Mouse (Mus musculus) lung, postnatal 14 days (tissue): ENCODE results near the gene Fbxl18.
"Not testable (repeated sequence)": the region's sequence is repeated elsewhere in the genome, so short reads cannot be mapped to it uniquely, and the experiment has no call there.

Experiments
- DNase-seq: peaks from one replicate; pipeline ENCODE4 v3.0.0; 2021

Fbxl18 gene

DNA sequence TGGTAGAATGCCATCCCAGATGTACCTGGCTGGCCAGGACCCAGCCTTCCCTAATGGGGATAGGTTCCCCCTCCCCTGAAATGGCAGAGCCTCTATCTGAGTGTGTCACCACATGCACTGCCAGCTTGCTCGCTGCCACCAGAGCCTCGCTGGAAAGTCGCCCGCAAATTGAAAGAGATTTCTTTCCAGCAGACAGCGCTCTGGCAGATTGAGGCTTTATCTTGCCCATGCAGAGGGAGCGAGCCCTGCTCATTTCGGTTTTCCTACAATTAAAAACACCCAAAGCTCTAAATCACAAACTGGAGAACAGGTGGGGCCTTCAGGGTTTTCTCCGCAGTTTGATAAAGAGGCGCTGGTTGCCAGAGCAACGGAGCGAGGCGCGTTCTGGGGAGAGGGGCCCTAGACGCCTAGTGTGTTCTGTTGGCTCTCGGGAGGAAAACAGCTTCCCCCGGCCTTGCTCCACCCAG lies 37.4 kb downstream of the Fbxl18 start:
- no peak for DNase-seq

DNA sequence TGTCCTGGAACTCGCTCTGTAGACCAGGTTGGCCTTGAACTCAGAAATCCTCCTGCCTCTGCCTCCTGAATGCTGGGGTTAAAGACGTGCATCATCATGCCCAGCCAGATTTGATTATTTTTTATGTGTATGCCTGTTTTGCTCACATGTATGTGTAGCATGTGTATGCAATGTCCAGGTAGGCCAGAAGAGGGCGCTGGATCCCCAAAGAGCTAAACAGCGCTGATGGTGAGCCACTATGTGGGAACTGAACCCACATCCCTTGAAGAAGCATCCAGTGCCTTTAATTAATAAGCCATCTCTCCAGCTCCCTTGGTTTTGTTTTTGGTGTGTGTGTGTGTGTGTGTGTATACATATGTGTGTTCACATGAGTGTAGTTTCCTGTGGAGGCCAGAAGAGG lies 38.8 kb downstream of the Fbxl18 start:
- no peak for DNase-seq

DNA sequence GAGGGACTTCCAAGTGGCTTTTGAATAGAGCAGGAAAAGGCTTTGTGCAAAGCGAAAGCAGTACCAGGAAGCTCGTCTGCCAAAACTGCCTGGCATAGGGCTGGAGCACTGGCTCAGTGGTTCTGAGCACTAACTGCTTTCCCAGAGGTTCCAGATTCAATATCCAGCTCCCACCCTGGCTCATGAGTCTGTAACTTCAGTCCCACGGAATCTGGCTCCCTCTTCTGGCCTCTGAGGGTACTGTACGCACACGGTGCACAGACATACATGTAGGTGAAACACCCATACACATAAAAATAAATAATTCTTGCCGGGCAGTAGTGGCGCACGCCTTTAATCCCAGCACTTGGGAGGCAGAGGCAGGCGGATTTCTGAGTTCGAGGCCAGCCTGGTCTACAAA lies 40.3 kb downstream of the Fbxl18 start:
- DNase-seq: peak; percentile 55

DNA sequence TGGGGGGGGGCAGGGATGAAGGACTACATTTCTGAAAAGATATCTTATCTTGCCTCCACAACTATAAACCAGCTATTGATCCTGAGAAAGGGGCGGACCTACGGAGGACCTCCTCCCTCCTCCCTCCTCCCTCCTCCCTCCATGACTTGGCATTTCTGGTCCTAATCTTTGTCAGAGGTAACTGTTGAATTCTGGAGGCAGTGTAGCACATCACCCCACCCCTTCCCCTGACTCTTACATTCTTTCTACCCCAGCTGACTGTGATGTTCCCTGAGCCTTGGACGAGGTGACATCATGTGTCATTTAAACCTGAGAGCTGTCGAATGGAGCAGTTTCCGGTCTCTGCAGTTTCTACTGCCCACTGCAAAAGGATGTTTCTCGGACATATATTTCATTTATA lies 41.6 kb downstream of the Fbxl18 start:
- no peak for DNase-seq

DNA sequence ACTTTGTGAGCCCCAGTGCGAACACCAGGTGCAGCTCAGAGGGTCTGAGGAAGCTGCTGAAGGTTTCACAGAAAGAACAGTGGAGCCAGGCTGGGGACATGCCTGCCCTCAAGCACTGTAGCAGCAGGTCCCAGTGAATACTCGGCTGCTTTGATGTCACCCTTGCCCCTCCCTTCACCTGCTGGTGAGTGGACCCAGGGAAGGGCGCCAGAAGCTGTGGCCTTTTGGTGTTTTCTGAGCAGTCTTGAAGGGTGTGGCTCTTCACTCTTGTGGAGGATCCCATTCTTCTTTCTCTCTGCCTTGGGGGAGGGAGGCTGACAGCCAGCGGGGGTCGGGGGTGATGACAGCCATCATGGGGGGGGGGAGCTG lies 43.6 kb downstream of the Fbxl18 start:
- no peak for DNase-seq

DNA sequence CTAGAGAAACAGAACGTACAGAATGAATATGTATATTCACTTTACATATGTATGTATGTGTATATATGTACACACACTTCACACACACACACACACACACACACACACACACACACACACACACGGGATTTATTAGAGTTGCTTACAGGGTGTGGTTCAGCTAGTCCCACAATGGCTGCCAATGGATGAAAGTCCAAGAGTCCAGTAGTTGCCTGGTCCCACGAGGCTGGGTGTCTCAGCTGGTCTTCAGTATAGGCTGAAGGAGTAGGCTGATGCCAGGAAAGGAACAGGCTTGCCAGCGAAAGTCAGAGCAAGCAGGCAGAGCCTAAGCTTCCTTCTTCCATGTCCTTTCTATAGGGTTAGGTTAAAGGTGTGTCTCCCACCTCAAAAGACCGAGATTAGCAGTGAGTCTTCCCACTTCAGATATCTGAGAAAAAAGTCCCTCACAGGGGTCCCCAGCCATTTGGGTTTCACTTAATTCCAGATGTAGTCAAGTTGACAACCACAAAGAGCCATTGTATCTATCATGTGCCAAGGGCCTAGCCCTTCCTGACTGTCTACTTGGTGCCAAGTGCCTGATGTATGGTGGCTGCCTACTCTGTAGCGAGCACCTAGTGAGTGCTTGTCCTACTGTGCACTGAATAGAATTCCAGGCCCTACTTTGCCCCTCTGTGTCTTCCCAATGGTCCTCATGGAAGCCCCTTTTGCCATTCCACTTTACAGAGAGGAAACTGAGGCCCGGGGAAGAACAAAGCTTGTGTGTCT lies 44.1 kb downstream of the Fbxl18 start:
- DNase-seq: no peak

DNA sequence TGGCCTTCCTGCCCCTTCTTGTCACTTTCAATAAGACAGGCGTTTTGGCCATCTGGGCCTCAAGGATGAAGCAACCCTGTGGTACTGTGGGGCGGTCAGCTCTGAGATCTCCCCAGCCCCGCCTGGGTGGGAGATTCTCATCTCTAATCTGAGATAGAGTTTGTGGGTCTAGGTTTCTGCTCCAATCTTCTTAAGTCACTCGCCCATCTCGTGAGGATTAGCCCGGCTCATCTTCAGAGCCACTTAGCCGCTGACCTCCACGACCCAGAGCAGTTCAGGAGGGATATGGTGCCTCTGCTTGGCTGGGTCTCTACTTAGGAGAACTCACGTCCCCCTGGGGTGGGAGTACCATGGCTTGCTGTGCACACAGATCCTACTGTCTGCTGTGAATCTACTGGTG lies 44.7 kb downstream of the Fbxl18 start:
- DNase-seq: no peak

DNA sequence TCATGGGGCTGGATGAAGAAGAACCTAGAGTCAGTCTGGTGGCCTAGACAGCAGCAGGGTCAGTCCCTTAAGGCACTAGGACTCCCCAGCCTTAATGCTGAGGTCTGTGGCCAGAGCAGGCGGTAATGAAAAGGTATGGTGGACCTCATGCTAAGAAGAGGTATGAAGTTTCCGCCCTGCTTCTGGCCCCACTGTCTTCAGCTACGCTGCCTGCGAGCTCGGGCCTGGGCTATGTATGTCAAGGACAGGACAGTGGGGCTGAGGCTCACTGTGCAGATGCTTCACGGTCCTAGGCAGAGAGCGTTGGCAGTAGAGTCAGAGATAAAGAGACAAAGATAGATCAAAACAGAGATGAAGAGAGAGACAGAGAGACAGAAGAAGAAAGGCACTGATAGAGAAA lies 46.3 kb downstream of the Fbxl18 start:
- DNase-seq: no peak

DNA sequence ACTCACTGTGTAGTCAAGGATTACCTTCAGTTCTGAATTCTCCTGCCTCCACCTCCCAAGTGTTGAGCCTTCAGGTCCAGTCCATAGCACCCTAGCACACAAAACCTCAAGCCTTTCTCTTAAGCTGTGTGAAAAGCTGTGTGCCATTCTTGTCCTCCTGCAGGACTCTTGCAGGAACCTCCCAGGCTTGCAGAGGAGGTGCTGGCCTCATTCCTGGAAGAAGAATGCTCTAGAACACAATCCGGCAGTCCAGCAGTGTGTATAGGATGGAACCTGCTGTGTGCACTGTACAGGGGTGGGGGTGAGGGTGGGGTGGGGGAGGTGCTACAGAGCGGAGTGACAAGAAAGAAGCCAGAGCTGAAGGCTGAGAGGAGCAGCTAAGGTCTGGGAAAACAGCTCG lies 47.1 kb downstream of the Fbxl18 start:
- DNase-seq: no peak

DNA sequence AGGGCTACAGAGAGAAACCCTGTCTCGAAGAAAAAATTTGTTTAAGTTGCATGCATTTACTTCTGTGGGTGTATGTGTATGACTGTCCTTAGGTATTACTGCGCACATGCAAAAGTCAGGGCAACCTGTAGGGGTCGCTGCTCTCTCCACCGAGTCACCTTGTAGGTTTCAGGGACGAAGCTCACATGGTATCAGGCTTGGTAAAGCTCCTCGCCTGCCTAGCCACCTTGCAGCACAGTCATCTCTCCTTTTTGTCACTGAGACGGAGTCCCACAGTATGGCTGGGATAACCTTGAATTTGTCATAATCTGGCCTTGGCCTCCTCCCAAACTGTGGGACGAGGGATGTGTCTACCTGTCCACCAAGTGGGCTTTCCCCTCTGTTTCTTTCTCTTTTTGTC lies 50.8 kb downstream of the Fbxl18 start:
- DNase-seq: peak; percentile 34

DNA sequence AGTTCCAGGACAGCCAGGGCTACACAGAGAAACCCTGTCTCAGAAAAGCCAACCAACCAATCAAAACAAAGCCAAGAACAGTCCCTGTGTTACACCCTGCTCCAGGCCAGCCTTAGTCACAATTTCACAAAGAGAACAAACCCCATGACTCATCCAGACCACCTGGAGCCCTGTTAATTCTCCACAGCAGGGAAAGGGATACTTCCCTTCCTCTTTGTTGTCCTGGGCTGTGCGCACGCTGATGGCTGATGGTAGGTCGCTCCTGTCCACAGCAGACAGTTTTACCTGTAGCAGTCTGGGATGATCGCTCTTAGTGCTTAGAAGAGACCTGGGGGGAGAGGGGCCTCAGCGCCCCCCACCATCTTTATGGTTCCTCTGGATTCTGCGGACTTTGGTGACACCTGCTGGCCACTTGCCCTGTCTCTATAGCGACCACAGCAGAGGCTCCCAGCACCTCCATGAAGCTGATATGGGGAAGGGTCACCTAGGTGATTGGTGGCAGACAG lies 53.0 kb downstream of the Fbxl18 start:
- DNase-seq: peak; percentile 53

DNA sequence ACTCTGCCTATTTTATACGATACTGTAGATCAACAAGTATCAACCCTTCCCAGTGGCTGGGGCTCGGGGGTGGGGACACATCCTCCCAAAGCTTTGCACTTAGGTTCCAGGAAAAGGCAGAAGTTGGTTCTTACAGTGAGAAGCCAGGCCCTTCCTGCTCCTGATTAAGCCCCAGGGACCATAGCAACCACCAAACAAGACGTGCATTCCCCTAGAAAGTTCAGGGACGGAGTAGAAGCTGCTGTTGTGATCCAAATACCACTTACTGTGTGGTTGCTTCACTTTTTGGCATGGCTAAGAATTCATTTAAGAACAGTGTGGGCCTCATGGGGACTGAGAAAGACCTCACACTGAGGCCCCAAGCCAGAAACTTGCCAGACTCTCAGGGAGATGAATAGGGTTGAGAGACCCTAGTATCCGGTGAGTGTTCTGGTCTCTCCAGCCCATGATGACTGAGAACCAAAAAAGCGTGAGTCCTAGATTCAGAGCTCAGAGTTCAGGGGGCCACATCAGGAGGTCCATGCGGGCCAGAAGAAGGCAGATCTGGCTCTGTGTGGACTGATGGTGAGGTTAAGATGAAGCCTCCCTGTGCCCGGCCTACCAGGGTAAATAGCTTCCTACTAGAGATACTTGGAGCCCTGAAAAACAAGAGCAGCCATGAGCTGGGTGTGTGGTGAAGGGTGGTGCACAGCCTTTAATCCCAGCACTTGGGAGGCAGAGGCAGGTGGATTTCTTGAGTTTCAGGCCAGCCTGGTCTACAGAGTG lies 53.7 kb downstream of the Fbxl18 start:
- DNase-seq: peak; percentile 22

DNA sequence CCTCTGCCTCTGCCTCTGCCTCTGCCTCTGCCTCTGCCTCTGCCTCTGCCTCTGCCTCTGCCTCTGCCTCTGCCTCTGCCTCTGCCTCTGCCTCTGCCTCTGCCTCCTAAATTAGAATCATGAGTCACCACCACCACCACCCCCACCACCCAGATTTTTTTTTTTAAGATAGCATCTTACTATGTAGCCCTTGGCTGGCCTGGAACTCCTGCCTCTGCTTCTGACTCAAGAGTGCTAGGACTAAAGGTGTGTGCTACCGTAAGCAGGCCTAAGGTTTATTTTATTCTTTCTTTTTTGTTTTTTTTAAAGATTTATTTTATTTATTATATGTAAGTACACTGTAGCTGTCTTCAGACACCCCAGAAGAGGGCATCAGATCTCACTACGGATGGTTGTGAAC lies 57.8 kb downstream of the Fbxl18 start:
- DNase-seq: not testable (repeated sequence)

DNA sequence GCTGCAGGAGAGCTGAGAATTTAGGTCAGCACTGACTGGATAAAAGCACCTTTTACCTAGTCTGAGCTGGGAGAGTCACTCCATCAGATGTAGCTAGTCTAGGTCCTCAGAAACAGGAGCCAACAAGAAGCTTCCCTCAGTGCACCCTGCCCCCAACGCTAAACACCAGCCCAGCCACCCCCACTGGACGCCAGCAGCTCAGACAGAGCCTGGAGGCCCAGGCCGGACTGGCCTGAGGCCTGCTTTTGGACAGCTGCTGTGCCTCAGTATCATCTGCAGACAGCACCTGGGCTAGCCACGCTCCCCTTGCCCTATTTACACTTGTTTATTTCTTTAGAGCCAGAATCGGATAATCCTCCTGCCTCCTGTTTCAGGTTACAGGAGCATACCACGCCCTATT lies 58.3 kb downstream of the Fbxl18 start:
- no peak for DNase-seq

DNA sequence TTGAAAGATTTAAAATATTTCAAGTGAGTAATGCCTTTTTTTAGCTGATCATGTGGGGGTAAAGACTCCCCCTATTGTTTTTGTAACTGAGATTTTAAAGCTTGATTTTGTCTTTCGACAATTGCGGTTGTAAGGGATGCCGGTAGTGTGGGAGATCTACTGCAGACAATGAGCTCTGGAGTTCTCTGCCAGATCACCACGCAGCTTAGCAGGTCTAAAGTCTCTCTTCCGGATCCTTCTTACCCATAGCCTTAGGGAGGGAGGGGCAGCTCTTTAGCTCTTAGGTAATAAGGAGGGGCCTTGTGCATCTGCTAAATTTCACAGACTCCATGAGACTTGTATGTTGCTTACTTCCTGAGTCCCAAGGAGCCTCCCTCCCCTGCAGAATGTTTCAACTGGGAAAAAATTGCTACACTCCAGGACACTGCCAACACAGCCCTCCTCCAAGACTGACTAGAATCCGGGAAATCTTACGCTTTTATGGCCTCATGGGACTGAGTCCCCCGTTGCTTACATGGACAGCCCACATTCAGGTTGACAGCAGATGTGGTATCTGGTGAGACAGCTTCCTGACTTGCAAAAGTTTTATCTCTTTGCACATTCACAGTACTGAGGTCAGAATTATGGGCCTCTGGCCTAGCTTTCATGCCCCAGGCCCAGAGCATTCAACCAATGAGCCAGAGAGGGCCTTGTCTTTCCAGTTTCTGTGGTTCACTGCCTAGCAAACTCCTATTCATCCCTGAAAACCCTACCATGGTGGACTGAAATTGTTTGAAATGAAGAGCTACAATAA lies 61.4 kb downstream of the Fbxl18 start:
- no peak for DNase-seq

DNA sequence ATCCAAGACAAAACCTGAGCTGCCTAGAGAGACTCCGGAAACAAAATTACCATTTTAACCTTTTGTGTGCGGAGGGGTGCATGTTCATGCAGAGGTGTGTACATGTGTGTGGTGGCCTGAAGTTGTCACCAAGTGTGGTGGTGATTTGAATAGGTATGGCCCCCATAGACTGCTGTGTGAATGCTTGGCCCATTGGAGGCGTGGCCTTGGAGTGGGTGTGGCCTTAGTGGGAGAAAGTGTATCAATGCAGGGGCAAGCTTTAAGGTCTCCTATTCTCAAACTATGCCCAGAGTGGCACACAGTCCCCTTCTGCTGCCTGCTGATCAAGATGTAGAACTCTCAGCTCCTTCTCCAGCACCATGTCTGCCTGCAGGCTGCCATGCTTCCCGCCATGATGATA lies 69.1 kb downstream of the Fbxl18 start:
- DNase-seq: no peak

DNA sequence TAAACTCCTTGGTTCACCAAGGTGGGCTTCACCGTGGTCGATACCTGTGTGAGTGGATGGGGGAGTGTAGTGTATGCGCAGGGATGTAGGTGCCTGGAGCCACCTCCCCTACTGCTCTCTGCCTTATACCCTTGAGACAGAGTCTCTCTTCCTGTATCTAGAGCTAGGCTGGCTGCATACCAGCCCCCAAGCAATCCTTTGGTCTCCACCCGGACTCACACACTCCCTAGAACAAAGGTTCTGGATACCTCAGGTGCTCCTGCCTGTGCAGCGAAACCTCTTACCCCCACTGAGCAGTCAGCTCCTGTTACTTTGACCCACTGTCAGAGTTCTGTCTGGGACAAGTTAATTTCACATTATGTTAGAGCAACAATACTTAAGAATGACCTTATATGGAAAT lies 69.6 kb downstream of the Fbxl18 start:
- no peak for DNase-seq

DNA sequence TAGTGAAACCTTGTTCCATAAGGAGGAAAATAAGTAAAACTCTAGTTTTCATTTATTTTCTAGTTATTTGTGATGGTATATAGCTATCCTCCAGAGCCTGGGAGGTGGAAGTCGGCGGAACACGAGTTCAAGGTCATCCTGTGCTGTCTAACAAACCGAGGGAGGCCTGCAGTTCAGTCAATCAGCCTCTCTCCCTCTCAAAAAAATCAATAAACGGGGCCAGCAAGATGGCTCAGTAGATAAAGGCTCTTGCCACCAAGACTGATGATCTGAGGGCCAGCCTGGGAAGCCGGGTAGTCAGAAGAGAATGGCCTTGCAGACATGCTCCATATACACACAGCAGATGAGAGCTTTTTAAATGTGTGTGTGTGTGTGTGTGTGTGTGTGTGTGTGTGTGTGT lies 71.1 kb downstream of the Fbxl18 start:
- DNase-seq: no peak

DNA sequence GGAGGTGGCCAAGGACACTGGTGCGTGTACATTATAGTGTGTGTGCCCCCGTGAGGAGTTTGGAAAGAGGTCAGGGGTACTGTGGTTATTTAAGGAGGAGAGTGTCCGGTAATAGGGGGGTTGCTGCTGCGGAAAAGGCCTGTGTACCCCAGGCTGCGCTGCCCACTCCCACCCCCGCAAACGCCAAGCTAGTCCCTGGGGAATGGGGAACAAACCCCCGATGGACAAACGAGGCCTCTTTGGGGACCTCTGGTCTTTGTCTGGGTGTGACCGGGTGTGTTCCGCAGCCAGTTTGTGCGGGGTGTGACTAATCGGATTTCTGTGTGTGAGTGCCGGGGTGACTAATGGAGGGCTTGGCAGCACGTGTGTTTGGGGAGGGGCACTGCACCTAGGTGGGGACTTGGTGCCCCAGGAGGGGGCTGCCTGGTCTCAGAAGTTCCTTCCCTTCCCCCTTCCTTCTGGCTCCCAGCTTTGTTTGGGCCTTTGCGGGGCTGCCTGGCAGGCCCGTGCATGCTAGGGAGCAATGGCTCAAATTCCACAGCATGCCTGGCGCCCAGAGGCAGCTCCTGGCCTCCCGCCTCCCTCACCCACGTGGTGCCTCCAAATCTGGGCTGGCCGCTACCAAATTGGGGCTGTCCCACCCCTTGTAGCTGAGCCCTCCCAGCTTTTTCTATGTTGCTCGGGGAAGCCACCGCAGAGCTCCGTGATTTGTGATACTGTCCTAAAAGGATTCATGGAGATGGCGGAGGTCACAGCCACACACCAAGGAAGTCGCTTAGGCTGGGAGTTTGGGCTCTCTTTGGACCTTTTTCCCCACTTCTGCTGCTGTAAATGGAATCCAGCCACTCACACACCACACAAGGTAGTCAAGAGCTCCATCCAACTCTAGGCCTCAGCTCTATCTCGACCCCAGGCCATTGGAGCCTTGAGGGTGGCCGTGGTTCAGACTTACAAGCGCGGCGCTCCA lies 71.8 kb downstream of the Fbxl18 start:
- peak; percentile 85 for DNase-seq

DNA sequence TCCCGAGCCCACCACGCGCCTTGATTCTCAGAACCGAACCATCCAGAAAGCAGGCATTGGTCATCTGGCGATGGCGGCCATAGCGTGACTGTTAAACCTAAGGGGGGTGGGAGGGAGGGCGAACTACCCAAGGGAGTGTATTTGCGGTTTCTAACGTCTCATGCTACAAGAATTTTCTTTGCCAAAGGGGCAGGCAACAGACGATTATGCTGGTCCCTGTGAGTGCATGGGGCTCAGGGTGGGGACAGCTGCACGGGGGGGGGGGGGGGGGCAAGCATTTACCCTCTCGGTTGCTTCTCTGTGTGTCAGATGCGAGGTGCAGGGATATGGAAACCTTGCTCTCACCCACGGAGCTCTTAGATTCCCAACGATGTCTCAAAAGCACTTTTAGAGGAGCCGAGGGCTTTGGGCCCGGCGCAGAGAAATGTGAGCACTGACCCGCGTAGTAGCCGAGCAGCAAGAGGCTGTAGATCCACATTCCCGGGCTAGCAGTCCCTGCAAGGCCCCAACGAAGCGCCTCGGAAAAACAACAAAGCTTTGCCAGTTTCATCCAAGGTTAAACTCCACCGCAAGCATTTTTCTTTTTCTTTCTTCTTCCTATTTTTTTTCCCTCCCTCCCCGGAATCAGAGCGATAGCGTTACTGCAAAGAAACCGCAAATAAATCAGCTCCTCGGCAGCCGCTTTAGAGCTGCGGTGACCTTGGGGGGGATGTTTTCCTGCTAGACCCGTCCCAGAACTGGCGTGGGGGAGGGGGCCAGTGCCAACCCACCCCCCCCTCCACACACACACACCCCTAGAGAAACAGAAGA lies 72.7 kb downstream of the Fbxl18 start:
- peak; percentile 40 for DNase-seq

DNA sequence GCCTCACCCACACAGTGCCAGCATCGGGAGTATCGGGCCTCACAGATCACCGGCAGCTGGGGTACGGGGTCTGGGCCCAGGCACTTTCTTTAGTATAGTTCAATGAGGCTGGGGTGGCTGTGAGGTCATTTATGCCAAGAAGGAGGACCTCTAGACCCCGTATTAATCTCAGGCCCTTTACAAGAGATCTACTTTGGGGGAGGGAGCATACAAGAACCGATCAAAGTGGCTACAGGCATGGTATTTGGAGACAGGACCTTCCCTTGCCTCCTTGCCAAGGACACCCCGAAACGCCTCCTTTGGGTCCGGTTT lies 73.3 kb downstream of the Fbxl18 start:
- no peak for DNase-seq
